Mouse (Mus musculus): ENCODE data around the gene Tmem127.
A peak's percentile ranks its signal among the peaks of the same experiment; 100 is the strongest.
"Not testable (repeated sequence)": the region's sequence is repeated elsewhere in the genome, so short reads cannot be mapped to it uniquely, and the experiment has no call there.

Tmem127 gene

DNA sequence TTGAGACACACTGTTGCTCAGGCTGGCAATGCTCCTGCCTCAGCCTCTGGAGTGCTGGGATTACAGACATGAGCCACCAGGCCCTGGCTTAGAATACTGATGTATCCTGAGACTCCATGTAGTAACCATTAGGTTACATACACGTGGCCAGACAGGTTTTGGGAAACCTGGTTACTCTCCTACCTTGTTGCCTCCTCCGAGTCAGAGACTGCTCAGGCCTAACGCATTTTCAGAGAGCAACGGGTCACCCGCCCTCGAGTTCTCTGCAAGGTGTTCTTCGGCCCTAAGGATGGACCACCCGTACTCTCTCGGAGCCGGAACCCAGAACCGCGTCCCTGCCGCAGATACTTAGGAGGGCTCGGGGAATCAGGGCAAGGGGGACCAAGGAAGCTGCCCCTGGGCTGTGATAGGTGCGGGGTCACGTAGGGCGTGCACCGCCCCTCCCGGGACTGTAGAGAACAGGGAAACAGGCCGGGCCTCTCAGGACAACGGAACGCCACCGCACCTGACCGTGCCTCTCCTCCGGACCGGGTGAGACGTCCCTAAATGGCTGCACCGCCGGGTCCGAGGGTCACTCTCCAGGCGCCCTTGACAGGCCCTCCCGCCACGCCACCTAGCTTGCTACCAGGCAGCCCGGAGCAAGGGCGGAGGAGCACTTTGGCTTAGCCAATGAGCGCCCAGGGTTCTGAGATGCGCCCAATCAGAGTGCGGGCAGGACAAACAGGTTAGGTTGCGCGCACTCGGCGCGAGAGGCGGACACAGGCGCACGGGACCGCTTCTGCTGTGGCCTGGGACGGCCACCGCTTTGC lies 22.0 kb downstream of the Tmem127 start, which contains the start of gene Stard7:
TSS of gene Stard7 (plus strand) at position 728 of the 809 bp plus-strand sequence.
- peak; percentile 91 to 92 for DNase-seq

- DNase-seq: peak; percentile 83 to 86
These were observed 22.8 kb downstream of the Tmem127 start for GRCm38 (mm10) chr2:127270300-127271041.

- peak in 1 of 2 experiments; percentile 22 for DNase-seq
These were observed 23.4 kb downstream of the Tmem127 start for GRCm38 (mm10) chr2:127271042-127271515.

GRCm38 (mm10) chr2:127272049-127272448 lies 24.3 kb downstream of the Tmem127 start:
- DNase-seq: not testable (repeated sequence)

DNA sequence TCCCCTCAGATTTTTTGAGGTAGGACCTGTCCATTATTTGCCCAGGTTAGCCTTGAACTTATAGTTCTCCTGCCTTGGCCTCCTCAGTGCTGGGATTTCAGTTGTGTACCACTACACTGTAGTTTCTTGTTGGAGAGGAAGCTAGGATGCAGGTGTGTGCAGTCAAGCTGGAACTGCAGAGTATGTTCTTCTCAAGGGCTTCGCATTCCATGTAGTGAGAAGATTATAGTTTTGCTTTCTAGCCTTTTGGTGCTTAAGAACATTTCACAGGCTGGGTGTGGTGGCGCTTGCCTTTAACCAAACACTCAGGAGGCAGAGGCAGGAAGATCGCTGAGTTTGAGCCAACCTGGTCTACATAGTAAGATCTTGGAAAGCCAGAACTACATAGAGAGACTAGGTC lies 25.1 kb downstream of the Tmem127 start:
- peak; percentile 9 to 14 for DNase-seq

- DNase-seq: no peak
These were observed 26.9 kb downstream of the Tmem127 start for GRCm38 (mm10) chr2:127274590-127274989.

GRCm38 (mm10) chr2:127275551-127276320 lies 28.0 kb downstream of the Tmem127 start:
- DNase-seq: no peak

- no peak for DNase-seq
These were observed 30.5 kb downstream of the Tmem127 start for GRCm38 (mm10) chr2:127278162-127278561.

- no peak for DNase-seq
These were observed 44.5 kb downstream of the Tmem127 start for GRCm38 (mm10) chr2:127292250-127292649.

GRCm38 (mm10) chr2:127297001-127297805 lies 49.5 kb downstream of the Tmem127 start:
- no peak for DNase-seq

- DNase-seq: no peak
These were observed 50.3 kb downstream of the Tmem127 start for GRCm38 (mm10) chr2:127298056-127298455.

DNA sequence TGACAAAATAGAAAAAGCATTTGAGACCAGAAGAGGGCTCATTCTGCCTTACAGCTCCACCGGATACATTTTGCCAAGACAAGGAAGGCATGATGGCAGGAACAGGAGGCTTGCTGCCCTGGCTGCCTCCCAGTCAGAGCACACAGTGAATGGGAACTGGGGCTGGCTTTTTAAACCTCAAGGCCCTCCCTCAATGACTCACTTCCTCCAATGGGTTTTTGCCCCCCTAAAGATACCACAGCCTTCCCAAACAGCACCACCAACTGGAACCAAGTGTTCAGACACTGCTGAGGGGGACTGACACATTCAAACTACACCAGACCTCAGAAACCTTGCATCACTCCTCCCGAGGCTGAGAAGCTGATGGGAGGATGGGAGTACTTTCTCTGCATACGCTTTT lies 53.0 kb downstream of the Tmem127 start:
- DNase-seq: no peak

- no peak for DNase-seq
These were observed 54.2 kb downstream of the Tmem127 start for GRCm38 (mm10) chr2:127301883-127302282.

GRCm38 (mm10) chr2:127304192-127304591 lies 56.5 kb downstream of the Tmem127 start:
- not testable (repeated sequence) for DNase-seq

DNA sequence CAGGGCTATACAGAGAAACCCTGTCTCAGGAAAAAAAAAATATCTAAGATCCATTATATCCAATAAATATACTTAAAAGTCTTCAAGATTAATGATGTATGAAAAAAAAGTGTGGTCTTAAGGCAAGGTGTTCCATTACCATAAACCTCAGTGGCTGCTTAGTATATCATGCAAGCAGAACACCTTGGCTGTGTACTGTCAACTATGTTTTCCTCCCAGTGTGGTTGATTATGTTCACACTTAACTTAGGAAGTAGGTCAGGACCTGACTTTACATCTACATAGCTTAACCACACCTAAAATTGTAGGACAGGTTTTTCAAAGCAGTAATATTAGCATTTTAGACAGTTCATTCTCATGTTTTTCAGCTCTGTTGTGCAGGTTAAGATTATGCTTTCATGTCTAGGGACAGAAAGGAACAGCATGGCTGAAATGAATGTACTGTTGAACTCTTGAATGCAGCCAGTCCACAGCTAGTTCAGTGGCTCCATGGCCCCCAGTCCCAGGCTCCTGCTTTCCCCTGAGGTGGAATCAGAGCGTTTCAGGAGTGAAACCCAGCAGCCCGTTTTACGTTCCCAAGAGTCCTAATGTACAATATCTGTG lies 57.0 kb downstream of the Tmem127 start:
- no peak for DNase-seq

DNA sequence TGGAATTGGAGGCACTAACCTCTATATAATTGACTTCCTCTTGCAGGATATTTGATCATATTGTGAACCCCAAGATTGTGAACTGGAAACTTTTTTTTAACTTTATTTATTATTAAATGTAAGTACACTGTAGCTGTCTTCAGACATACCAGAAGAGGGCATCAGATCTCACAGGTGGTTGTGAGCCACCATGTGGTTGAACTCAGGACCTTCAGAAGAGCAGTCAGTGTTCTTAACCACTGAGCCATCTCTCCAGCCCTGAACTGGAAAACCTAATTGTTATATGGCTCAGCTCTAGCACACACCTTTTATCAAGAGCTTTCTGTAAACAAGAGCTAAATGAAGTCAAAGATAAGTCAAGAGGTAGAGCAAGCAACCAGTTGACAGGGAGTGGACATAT lies 58.4 kb downstream of the Tmem127 start:
- peak; percentile 54 to 58 for DNase-seq

GRCm38 (mm10) chr2:127307179-127307578 lies 59.5 kb downstream of the Tmem127 start:
- no peak for DNase-seq

DNA sequence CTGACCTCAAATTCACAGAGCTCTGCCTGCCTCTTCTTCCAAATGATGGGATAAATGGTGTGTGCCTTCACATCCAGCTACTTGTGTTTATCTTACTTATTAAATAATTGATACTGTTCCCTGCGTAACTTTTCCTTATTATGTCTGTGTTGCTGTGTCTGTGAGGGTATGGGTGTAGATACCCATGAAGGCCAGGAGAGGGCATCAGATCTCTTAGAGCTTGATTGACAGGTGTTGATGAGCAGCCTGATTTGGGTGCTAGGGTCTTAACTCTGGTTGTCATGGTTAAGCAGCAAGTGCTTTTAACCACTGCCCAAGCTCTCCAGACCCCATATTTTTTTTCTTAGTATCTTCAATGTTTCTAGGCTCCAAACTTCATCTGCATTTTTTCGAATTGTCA lies 61.0 kb downstream of the Tmem127 start:
- peak; percentile 56 to 65 for DNase-seq

DNA sequence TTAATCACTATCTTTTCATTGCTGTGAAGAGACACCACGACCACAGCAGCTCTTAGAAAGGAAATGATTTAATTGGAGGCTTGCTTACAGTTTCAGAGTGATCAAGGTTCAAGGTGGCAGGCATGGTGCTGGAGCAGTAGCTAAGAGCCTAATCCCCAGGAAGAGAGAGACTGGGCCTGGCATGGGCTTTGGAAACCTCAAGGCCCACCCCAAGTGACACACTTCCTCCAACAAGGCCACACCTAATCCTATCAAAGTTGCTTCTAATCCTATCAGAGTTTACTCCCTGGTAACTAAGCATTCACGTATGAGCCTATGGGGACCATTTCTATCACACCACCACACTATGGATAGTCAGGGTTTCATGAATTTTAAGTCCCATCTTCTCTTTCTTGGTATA lies 62.5 kb downstream of the Tmem127 start:
- no peak for DNase-seq

DNA sequence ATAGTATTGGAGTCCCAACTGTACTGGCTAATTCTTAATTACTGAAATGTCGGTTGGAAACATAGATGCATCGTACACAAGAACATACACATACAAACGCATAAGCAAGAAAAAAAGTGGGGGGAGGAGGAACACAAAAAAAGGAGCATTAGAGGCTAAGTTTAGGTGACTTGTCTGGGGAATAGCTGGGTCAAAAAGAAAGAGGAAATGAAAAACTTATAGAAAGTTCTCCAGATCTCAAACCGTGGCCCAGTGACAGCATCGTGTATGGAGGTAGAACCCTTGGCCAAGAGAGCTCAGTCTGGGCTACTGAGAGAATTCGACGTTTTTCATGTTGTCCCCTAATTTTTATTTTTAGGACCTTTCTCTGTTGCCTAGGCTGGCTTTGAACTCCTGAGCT lies 63.0 kb downstream of the Tmem127 start:
- DNase-seq: peak; percentile 44 to 50
